Mouse (Mus musculus) neural tube, embryonic 13.5 days (tissue): ENCODE data around the gene Msi2. TPM values are rescaled to one million over a fixed set of nuclear protein-coding genes. Genes with fewer than 3 reads are reported as not detected.

Experiments
- ATAC-seq: fragments of 200-750 bp; cut with Nextera tagmentation; 2 replicates; pipeline ENCODE4 v1.8.0; 2017; ENCODE audit warnings: low read depth, mild to moderate bottlenecking, moderate TSS enrichment, moderate library complexity
- H3K27ac ChIP-seq: fragments of 300-500 bp; sonication (generic); replicated peaks from 2 replicates; pipeline ENCODE4 v1.5.1; 2015; ENCODE audit warnings: moderate library complexity, mild to moderate bottlenecking, inconsistent platforms
- H3K27me3 ChIP-seq: fragments of 300-500 bp; sonication (generic); 2 replicates; pipeline ENCODE4 v1.6.1; 2015; ENCODE audit warnings: mild to moderate bottlenecking, inconsistent platforms
- H3K36me3 ChIP-seq: fragments of 300-500 bp; sonication (generic); 2 replicates; pipeline ENCODE4 v1.6.1; 2015; ENCODE audit warnings: mild to moderate bottlenecking, inconsistent platforms
- H3K4me1 ChIP-seq: fragments of 300-500 bp; sonication (generic); replicated peaks from 2 replicates; pipeline ENCODE4 v1.6.1; 2015; ENCODE audit warnings: inconsistent platforms
- H3K4me2 ChIP-seq: fragments of 300-500 bp; sonication (generic); 2 replicates; pipeline ENCODE4 v1.6.1; 2015; ENCODE audit warnings: inconsistent platforms, mild to moderate bottlenecking, moderate library complexity
- H3K4me3 ChIP-seq: fragments of 300-500 bp; sonication (generic); 2 replicates; pipeline ENCODE4 v1.5.1; 2015; ENCODE audit warnings: mild to moderate bottlenecking, inconsistent platforms
- H3K9ac ChIP-seq: fragments of 300-500 bp; sonication (generic); 2 replicates; pipeline ENCODE4 v1.6.1; 2015; ENCODE audit warnings: moderate library complexity, mild to moderate bottlenecking, inconsistent platforms
- H3K9me3 ChIP-seq: fragments of 300-500 bp; sonication (generic); 2 replicates; pipeline ENCODE4 v1.6.1; 2016; ENCODE audit warnings: inconsistent platforms
- WGBS: fragments of 180-500 bp; shearing (Covaris S2); methylation state at CpG from one replicate; pipeline ENCODE4 v1.1.7; 2015; 5-methylcytosine and 5-hydroxymethylcytosine counted together
- polyA plus RNA-seq: library from polyadenylated mRNA; unstranded; fragments of >200 nt; fragmentation: Nextera tagmentation; extraction: Ambion mirVana; gene quantifications from 2 replicates; pipeline ENCODE4 v1.2.1, GENCODE M21; 2015

The Msi2 gene
- polyA plus RNA-seq, 1 experiment from 2014 or later: 20.9 TPM

GRCm38 (mm10) chr11:88400235-88400634 lies 318.1 kb downstream of the Msi2 start:
- Histone ChIP-seq H3K36me3 (no peaks in the 10 kb centered on the region), H3K9ac (no peak overlapping the region), H3K4me1 (peaks cover 68% of the 10 kb centered on the region), H3K27ac (peak overlapping the region; percentile 90), H3K4me2 (no peak overlapping the region), H3K4me3 (no peak overlapping the region), H3K9me3 (no peaks in the 10 kb centered on the region), H3K27me3 (no peaks in the 10 kb centered on the region)
- no peak for ATAC-seq
- 79% methylated on average over 6 of the region's 6 CpGs for WGBS

- Histone ChIP-seq H3K4me2 (no peak overlapping the region), H3K4me1 (peaks cover 68% of the 10 kb centered on the region), H3K27me3 (no peaks in the 10 kb centered on the region), H3K9ac (no peak overlapping the region), H3K36me3 (no peaks in the 10 kb centered on the region), H3K9me3 (no peaks in the 10 kb centered on the region), H3K27ac (no peak overlapping the region; the same call in 1 of the 2 replicates), H3K4me3 (no peak overlapping the region)
- no peak for ATAC-seq
- 61% methylated on average over 5 of the region's 5 CpGs for WGBS
Observed at GRCm38 (mm10) chr11:88399431-88399830, 318.9 kb downstream of the Msi2 start.

GRCm38 (mm10) chr11:88399028-88399427 lies 319.3 kb downstream of the Msi2 start:
- Histone ChIP-seq H3K4me2 (no peak overlapping the region), H3K36me3 (no peaks in the 10 kb centered on the region), H3K4me1 (peaks cover 68% of the 10 kb centered on the region), H3K9me3 (no peaks in the 10 kb centered on the region), H3K27me3 (no peaks in the 10 kb centered on the region), H3K4me3 (no peak overlapping the region), H3K9ac (no peak overlapping the region), H3K27ac (no peak overlapping the region; the same call in 1 of the 2 replicates)
- WGBS: 82% methylated on average over 5 of the region's 5 CpGs
- ATAC-seq: no peak

- Histone ChIP-seq H3K9ac (no peak overlapping the region), H3K36me3 (peaks cover 8% of the 10 kb centered on the region; the same call in 1 of the 2 replicates), H3K9me3 (no peaks in the 10 kb centered on the region), H3K4me3 (no peak overlapping the region), H3K4me2 (no peak overlapping the region), H3K27me3 (no peaks in the 10 kb centered on the region), H3K4me1 (peaks cover 36% of the 10 kb centered on the region), H3K27ac (peak overlapping the region; percentile 66)
- 41% methylated on average over 8 of the region's 8 CpGs for WGBS
- no peak for ATAC-seq
Observed at GRCm38 (mm10) chr11:88395076-88395990, 323.0 kb downstream of the Msi2 start.

GRCm38 (mm10) chr11:88394341-88395075 lies 323.8 kb downstream of the Msi2 start:
- WGBS: 61% methylated on average over 19 of the region's 19 CpGs
- Histone ChIP-seq H3K36me3 (peaks cover 8% of the 10 kb centered on the region; the same call in 1 of the 2 replicates), H3K27ac (peak overlapping the region; percentile 66), H3K27me3 (no peaks in the 10 kb centered on the region), H3K9me3 (no peaks in the 10 kb centered on the region), H3K4me1 (peaks cover 35% of the 10 kb centered on the region), H3K4me3 (no peak overlapping the region), H3K9ac (no peak overlapping the region), H3K4me2 (no peak overlapping the region)
- peak; percentile 37; the same call in 1 of the 2 replicates for ATAC-seq

GRCm38 (mm10) chr11:88392715-88393114 lies 325.6 kb downstream of the Msi2 start:
- Histone ChIP-seq H3K4me2 (no peak overlapping the region), H3K27ac (no peak overlapping the region), H3K36me3 (peaks cover 8% of the 10 kb centered on the region; the same call in 1 of the 2 replicates), H3K4me1 (peaks cover 39% of the 10 kb centered on the region), H3K4me3 (no peak overlapping the region), H3K9me3 (no peaks in the 10 kb centered on the region), H3K9ac (no peak overlapping the region), H3K27me3 (no peaks in the 10 kb centered on the region)
- no peak for ATAC-seq
- 82% methylated on average over 10 of the region's 10 CpGs for WGBS

GRCm38 (mm10) chr11:88391181-88391814 lies 327.0 kb downstream of the Msi2 start:
- Histone ChIP-seq H3K9ac (no peak overlapping the region), H3K4me1 (peaks cover 39% of the 10 kb centered on the region), H3K4me3 (no peak overlapping the region), H3K4me2 (no peak overlapping the region), H3K9me3 (no peaks in the 10 kb centered on the region), H3K27ac (no peak overlapping the region), H3K36me3 (peaks cover 8% of the 10 kb centered on the region; the same call in 1 of the 2 replicates), H3K27me3 (no peaks in the 10 kb centered on the region)
- WGBS: 89% methylated on average over 8 of the region's 8 CpGs
- no peak for ATAC-seq

- Histone ChIP-seq H3K4me3 (no peak overlapping the region), H3K9ac (no peak overlapping the region), H3K4me1 (peaks cover 24% of the 10 kb centered on the region), H3K36me3 (peaks cover 16% of the 10 kb centered on the region; the same call in 1 of the 2 replicates), H3K9me3 (no peaks in the 10 kb centered on the region), H3K4me2 (no peak overlapping the region), H3K27me3 (no peaks in the 10 kb centered on the region), H3K27ac (peak overlapping the region; percentile 67)
- 59% methylated on average over 6 of the region's 6 CpGs for WGBS
- ATAC-seq: peak; percentile 40; the same call in 1 of the 2 replicates
Observed at GRCm38 (mm10) chr11:88389530-88389929, 328.8 kb downstream of the Msi2 start.

GRCm38 (mm10) chr11:88386916-88387315 lies 331.4 kb downstream of the Msi2 start:
- Histone ChIP-seq H3K4me2 (no peak overlapping the region), H3K9me3 (no peaks in the 10 kb centered on the region), H3K9ac (no peak overlapping the region), H3K27me3 (no peaks in the 10 kb centered on the region), H3K36me3 (peaks cover 19% of the 10 kb centered on the region), H3K27ac (no peak overlapping the region), H3K4me3 (no peak overlapping the region), H3K4me1 (peaks cover 28% of the 10 kb centered on the region)
- WGBS: 83% methylated on average over 4 of the region's 4 CpGs
- ATAC-seq: no peak

GRCm38 (mm10) chr11:88382449-88382848 lies 335.9 kb downstream of the Msi2 start:
- Histone ChIP-seq H3K4me2 (no peak overlapping the region), H3K9me3 (no peaks in the 10 kb centered on the region), H3K27me3 (no peaks in the 10 kb centered on the region), H3K9ac (no peak overlapping the region), H3K36me3 (peaks cover 19% of the 10 kb centered on the region), H3K4me1 (peaks cover 50% of the 10 kb centered on the region), H3K27ac (peak overlapping the region; percentile 61; the same call in 1 of the 2 replicates), H3K4me3 (no peak overlapping the region)
- 78% methylated on average over 9 of the region's 9 CpGs for WGBS
- ATAC-seq: no peak

GRCm38 (mm10) chr11:88381145-88381909 lies 337.0 kb downstream of the Msi2 start:
- Histone ChIP-seq H3K4me2 (no peak overlapping the region), H3K4me1 (peaks cover 50% of the 10 kb centered on the region), H3K36me3 (peaks cover 27% of the 10 kb centered on the region), H3K27ac (peak overlapping the region; percentile 61), H3K9me3 (no peaks in the 10 kb centered on the region), H3K4me3 (no peak overlapping the region), H3K27me3 (no peaks in the 10 kb centered on the region), H3K9ac (no peak overlapping the region)
- 43% methylated on average over 12 of the region's 14 CpGs for WGBS
- ATAC-seq: 0 out of 2 replicates have a peak, but pooled peaks have one; percentile 52
